Comparison of ENCODE assay signal across 16 mouse cellular contexts in the genomic region with DNA sequence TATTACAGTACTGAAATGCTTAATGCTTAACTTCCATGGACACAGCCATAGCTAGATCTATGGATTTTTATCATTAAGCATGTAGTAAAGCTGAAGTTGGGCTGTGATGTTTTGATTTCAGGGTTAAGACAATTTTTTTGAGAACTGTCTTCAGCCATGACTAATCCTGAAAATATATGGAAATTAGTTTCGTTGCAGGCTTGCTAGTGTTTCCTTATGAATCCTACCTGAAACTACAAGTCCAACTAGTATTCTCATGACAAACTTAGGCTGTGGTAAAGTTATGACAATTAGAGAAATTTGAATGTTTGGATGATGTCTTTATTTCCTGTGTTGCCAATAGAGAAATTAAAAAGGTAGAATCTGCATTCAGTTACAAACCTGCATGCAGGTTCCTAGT. TPM values are rescaled to one million over a fixed set of nuclear protein-coding genes. Genes with fewer than 3 reads are reported as not detected.
DNase-seq lines count a peak whose midpoint lies in the region; TF ChIP-seq lines count a peak whose summit lies in the region.
"Had no signal": no experiment of that assay in that cellular context is flagged by ENCODE, and none has a peak within 500 bp of the region (broad histone marks: within the 10 kb centered on the region; RNA-seq: fewer than 3 reads in every experiment).

No protein-coding gene starts in this region.

- dilution Hi-C loops in CH12.LX (cut with MboI; ENCODE audit: extremely low pct_ligation_motif_present, extremely low pct_unique_long_range_greater_than_20kb, low sequenced_read_pairs): no loop called here

- peaks cover 0 to 13% of the 10 kb centered on the region in 2 experiments; a peak in 2 of 4 replicates for H3K4me1 ChIP-seq in CH12.LX (ENCODE audit: control insufficient read depth in 1 of 2, insufficient read depth in 2 of 2)

- no peaks in the 10 kb centered on the region for H3K9me3 ChIP-seq in CH12.LX (replicated peaks; ENCODE audit: low read length)
- H3K9me3 ChIP-seq: G1E had no signal

- TF ChIP-seq EP300 in CH12.LX (IDR thresholded peaks at IDR 0.05; ENCODE audit: low read length): peak; percentile 64; the same call in 1 of the 2 replicates

- H3K27me3 ChIP-seq in CH12.LX (replicated peaks): no peaks in the 10 kb centered on the region
- H3K27me3 ChIP-seq: Patski had no signal

- TF ChIP-seq POLR2A in CH12.LX (IDR thresholded peaks at IDR 0.05; ENCODE audit: low read depth, low read length): no peak

- TF ChIP-seq RAD21 in CH12.LX (IDR thresholded peaks at IDR 0.05; ENCODE audit: low read depth, low read length): no peak

- H3K79me2 ChIP-seq in CH12.LX (replicated peaks; ENCODE audit: control insufficient read depth, extremely low read depth, insufficient read depth, poor library complexity, severe bottlenecking): no peaks in the 10 kb centered on the region

- no peak for TF ChIP-seq CTCF in CH12.LX (conservative IDR thresholded peaks at IDR 0.05 in 1 of 2, IDR thresholded peaks at IDR 0.05 in 1 of 2; ENCODE audit: low read depth in 2 of 2, low read length in 2 of 2)

- no peak overlapping the region for H3K4me3 ChIP-seq in CH12.LX (replicated peaks in 1 of 3; ENCODE audit: low read depth in 2 of 3, low read length in 2 of 3, poor library complexity in 1 of 3)

- no peak overlapping the region for H3K9ac ChIP-seq in CH12.LX (ENCODE audit: insufficient read depth, low read depth)

- H3K27ac ChIP-seq in CH12.LX (ENCODE audit: insufficient read depth, low read depth): no peak overlapping the region

- peak; percentile 29 for DNase-seq in CH12.LX (ENCODE audit: extremely low read depth)
- DNase-seq in embryo, embryonic 9.5 days (ENCODE audit: extremely low spot score): no peak
- DNase-seq: adrenal gland, adult 2 months; adrenal gland, adult 8-10 months; adrenal gland, postnatal 10 days; adrenal gland, postnatal 14 days; adrenal gland, postnatal 25 days; adrenal gland, postnatal 36 days; B cell, adult 2 months; cerebellum, adult 11 months; cerebellum, adult 11-12 months; cerebellum, adult 18-20 months; cerebellum, adult 2 months; cerebellum, adult 8-10 months had no signal

- in situ Hi-C loops in CH12.LX (cut with MboI; ENCODE audit: low pct_ligation_motif_present, low pct_unique_long_range_greater_than_20kb, low sequenced_read_pairs): no loop called here

- H3K36me3 ChIP-seq in CH12.LX (replicated peaks in 1 of 2; ENCODE audit: control insufficient read depth in 1 of 2, insufficient read depth in 1 of 2, low read length in 1 of 2): no peaks in the 10 kb centered on the region
- H3K36me3 ChIP-seq: G1E had no signal

- H3K4me2 ChIP-seq in CH12.LX (ENCODE audit: insufficient read depth, low read depth, poor library complexity, severe bottlenecking): no peak overlapping the region

TF ChIP-seq in CH12.LX, 34 proteins besides CTCF, POLR2A, EP300 and RAD21:
- TF ChIP-seq JUND (conservative IDR thresholded peaks at IDR 0.05; ENCODE audit: low read depth, low read length): peak; percentile 70
- peak; percentile 61; the same call in 1 of the 2 replicates for TF ChIP-seq IRF4 (IDR thresholded peaks at IDR 0.05; ENCODE audit: low read depth, low read length)
- no peak for TF ChIP-seq TCF12 (IDR thresholded peaks at IDR 0.05; ENCODE audit: low read depth, low read length)
- TF ChIP-seq JUN (IDR thresholded peaks at IDR 0.05; ENCODE audit: insufficient read depth, low read depth, low read length): peak; percentile 57; the same call in 1 of the 2 replicates
- TF ChIP-seq UBTF (IDR thresholded peaks at IDR 0.05; ENCODE audit: low read depth, low read length): no peak
- 0 out of 2 replicates have a peak, but pooled peaks have one; percentile 5 for TF ChIP-seq BHLHE40 (IDR thresholded peaks at IDR 0.05; ENCODE audit: low read depth, low read length)
- TF ChIP-seq ZNF384 (IDR thresholded peaks at IDR 0.05; ENCODE audit: low read depth, low read length): peak; percentile 58
TF ChIP-seq in CH12.LX: peak in this region for 5.

RNA-seq across cellular contexts. Expression of a gene that starts 59.7 kb away (rescaled TPM):
- total RNA-seq in CH12.LX (2012; rRNA removed): 10.9 and 11.2 TPM in 2 replicates
- 22.6 and 23.7 TPM in 2 replicates for total RNA-seq in CH12.LX (2014; rRNA removed)
- polyA plus RNA-seq in CH12.LX (2012; ENCODE audit: insufficient read length, low read depth): 11.9 and 12.2 TPM in 2 replicates
